Mouse (Mus musculus): Measurements from ENCODE around the gene Prrc2b.

Prrc2b gene

GRCm38 (mm10) chr2:32221577-32221976 lies 70.7 kb downstream of the Prrc2b start:
- no peak for DNase-seq (ENCODE audit: low read depth, low spot score)

GRCm38 (mm10) chr2:32222057-32222456 lies 71.2 kb downstream of the Prrc2b start:
- no peak for DNase-seq (ENCODE audit: low read depth, low spot score)

DNA sequence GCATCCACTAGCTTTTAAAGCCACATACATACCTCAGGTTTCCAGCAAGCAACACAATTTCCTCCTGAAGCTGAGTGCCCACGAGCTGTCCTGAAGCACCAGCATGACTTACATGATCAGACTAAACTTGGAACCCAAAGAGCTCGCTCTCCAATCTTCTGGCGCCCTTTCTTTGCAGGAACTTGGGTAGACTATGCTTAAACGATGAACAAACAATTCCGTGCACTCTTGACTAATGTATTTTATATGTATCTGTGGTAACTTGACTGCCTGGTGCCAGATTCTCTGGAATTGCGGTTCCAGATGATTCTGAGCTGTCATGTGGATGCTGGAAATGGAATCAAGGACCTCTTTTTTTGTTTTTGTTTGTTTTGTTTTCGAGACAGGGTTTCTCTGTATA lies 84.6 kb downstream of the Prrc2b start:
- DNase-seq (ENCODE audit: low read depth, low spot score): no peak

DNA sequence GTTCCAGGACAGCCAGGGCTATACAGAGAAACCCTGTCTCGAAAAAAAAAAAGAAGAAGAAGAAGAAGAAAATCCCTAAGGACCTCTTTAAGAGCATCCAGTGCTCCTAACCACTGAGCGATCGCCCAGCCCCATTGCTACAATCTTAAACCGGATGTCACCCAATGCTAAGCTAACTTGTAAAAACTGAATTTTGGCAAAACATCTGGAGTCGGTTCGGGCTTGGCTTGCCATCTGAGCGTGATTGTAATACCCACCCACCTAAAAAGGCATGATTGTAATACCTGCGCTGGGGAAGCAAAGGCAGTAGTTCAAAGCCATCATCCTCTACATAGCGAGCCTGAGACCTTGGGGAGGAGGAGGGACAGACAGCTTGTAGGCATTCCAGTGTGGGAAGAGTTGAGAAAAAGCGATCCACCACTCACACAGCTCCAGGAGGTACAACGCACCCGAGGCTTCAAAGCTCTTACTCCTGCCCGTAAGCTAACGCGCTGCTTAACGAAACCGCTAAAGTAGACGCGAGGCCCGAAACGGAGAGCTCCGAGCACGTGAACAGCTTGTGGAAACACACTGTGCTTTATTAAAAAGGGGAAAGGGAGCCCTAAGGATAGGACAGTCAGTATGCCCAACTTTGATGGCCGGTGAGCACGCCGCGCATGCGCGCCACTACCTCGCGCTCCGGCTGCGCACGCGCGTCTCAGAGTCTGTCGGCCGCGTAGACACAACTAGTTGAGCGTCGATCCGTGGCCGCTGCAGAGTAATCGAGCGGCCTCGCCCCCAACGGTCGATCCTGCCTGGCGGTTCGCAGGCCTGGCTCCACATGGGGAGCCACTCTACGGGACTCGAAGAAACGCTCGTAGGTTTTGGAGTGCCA lies 85.2 kb downstream of the Prrc2b start, which contains the start of gene Pomt1:
TSS of gene Pomt1 (plus strand) at position 705 of the 874 bp plus-strand sequence.
- peak; percentile 90 for DNase-seq (ENCODE audit: low read depth, low spot score)

GRCm38 (mm10) chr2:32236760-32237487 lies 86.0 kb downstream of the Prrc2b start:
- DNase-seq (ENCODE audit: low read depth, low spot score): peak; percentile 47

GRCm38 (mm10) chr2:32237571-32237970 lies 86.7 kb downstream of the Prrc2b start:
- DNase-seq (ENCODE audit: low read depth, low spot score): no peak

DNA sequence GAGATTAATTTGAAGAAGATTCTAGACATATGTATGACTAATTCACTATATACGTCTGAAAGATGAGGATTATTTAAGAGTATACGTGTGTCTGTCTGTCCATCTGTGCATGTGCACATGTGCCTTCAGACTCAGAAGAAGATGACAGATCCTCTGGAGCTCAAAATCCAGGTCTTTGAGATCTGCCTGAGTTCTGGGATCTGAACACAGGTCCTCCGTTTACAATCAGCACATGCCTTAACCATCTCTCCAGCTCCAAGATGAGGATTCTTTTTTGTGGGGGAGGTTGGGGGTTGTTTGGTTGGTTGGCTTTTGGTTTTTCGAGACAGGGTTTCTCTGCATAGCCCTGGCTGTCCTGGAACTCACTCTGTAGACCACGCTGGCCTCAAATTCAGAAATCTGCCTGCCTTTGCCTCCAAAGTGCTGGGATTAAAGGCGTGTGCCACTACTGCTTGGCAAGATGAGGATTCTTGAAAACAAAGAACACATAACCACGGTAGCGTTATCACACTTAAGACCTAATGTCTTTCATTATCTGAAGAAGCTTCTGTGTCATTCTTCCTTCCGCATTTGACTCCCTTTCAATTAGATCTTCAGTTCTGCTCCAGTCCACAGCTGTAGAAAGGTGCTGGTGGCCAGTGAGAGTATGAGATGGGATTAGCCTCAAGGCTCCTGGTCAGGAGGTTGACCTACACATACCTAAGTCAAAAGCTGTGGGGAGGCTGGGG lies 88.0 kb downstream of the Prrc2b start:
- DNase-seq (ENCODE audit: low read depth, low spot score): no peak

DNA sequence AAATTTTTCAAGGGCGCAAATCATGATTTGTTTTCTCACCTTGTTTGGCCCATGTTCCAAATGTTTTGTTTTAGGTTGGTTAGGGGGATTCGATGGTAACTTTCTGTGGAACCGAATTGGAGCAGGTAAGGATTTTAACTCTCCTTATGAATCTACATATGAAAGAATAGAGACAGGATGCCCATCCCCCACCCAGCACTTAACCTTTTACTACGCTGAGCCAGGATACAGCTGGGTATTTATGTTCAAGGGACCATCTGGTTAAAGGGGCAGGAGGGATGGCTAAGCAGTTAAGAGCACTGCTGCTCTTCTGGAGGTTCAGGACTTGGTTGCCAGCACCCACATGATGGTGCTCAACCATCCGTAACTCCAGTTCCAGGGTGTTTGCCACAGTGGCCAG lies 89.7 kb downstream of the Prrc2b start:
- DNase-seq (ENCODE audit: low read depth, low spot score): no peak

DNA sequence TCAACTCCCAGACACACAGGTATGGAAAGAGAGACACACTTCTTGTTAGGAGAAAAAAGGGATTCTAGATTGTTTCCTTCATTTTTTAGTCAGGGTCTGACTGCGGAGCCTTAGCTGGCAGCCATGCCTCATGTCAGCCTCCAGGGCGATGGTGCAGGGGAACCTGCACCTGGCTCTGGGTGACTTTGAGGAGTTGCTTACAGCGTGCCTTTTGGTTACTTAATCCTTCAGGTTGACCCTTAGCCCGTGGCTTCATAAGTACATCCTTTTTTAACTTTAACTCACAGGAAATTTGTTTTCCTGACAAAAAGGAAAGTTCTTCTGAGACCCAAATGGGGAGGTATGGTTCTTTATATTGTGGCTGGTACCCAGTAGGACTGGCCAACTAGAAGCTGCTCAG lies 92.1 kb downstream of the Prrc2b start:
- no peak for DNase-seq (ENCODE audit: low read depth, low spot score)

DNA sequence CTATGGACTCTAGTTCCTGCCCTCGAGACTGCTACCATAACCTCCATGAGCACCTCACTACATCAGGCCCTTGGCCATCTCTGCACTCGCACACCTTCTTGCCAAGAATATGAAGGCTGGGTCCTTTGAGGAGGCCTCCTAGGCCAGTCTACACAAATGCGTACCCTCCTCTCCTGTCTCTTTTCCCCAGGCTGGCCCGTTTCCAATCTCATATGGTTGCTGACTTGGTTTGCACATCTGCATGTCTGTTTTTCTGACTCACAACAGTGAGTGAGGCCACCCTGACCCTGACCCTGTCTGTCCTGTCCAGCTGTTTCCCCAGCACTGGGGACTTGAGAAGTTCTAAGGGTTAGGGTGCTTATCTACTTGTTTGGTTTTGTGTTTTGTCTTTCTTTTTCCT lies 95.9 kb downstream of the Prrc2b start:
- no peak for DNase-seq (ENCODE audit: low read depth, low spot score)

DNA sequence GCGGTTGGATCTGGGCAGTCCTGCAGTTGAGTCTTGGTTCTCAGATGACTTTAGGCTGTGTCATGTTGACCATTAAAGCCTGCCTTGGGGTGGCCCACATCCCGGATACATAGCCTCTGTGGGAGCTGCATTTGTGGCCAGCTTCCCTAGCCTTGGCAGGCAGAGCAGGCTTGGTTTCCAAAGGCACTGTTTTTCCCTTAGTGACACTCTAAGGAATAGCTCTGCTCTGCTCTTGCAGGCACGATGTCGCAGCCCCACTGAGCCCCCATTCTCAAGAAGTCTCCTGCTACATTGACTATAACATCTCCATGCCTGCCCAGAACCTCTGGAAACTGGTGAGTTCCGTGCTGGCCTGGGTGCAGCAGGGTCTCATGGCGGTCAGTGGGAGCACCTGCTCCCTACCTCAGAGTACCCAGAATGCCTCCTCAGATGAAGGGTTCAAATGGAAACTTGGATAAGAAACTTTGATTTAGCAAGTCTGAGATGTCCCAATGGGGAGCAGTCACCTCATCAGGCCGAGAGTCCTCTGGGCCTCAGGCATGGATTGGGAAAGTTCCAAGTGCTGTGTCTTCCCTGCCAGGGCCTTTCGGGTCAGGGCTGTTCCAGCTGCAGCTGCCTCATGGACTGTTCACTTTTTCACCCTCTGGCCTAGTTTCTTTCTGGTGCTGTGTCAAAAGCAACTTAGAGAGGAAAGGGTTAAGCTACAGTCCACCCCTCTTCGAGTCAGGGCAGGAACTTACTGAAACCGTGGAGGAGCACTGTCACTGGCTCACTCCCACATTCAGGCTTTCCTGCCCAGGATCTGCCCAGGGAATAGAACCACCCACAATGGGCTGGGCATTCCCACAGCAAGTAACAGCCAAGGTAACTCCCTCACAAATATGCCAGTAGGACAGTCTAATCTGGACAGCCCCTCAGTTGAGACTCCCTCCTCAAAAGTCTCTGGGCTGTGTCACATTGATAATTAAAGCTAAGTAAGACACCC lies 97.8 kb downstream of the Prrc2b start:
- DNase-seq (ENCODE audit: low read depth, low spot score): no peak

- DNase-seq (ENCODE audit: low read depth, low spot score): no peak
These were observed 101.1 kb downstream of the Prrc2b start for GRCm38 (mm10) chr2:32251791-32252527.

- no peak for DNase-seq (ENCODE audit: low read depth, low spot score)
These were observed 101.8 kb downstream of the Prrc2b start for GRCm38 (mm10) chr2:32252658-32253057.

GRCm38 (mm10) chr2:32253352-32253751 lies 102.5 kb downstream of the Prrc2b start:
- no peak for DNase-seq (ENCODE audit: low read depth, low spot score)

- no peak for DNase-seq (ENCODE audit: low read depth, low spot score)
These were observed 103.7 kb downstream of the Prrc2b start for GRCm38 (mm10) chr2:32254563-32254962.

GRCm38 (mm10) chr2:32256273-32256672 lies 105.4 kb downstream of the Prrc2b start:
- DNase-seq (ENCODE audit: low read depth, low spot score): no peak

- DNase-seq (ENCODE audit: low read depth, low spot score): no peak
These were observed 108.1 kb downstream of the Prrc2b start for GRCm38 (mm10) chr2:32258887-32259533.

- DNase-seq (ENCODE audit: low read depth, low spot score): peak; percentile 87
These were observed 109.0 kb downstream of the Prrc2b start, which contains the start of gene Uck1 for GRCm38 (mm10) chr2:32259657-32260417. Gene Uck1 (minus strand): TSS chr2:32260159.

- DNase-seq (ENCODE audit: low read depth, low spot score): peak; percentile 57
These were observed 109.8 kb downstream of the Prrc2b start for GRCm38 (mm10) chr2:32260635-32261034.

Measured in c-Kit-negative CD71-positive TER-119-positive erythroid progenitor cells, embryonic 14.5 days (primary cell).